Mouse (Mus musculus) spleen, postnatal 36 days (tissue): ENCODE measurements around the gene Cubn.

ENCODE experiments used
- DNase-seq, 2 experiments: peaks; one replicate each; pipeline ENCODE4 v3.0.0; 2022; ENCODE audit warnings: low spot score in 2 of 2, mixed read lengths in 1 of 2

Gene Cubn

GRCm38 (mm10) chr2:13357885-13358552 is 133.6 kb downstream of the Cubn start:
- DNase-seq: no peak

GRCm38 (mm10) chr2:13352775-13353174 is 138.8 kb downstream of the Cubn start:
- DNase-seq: no peak

GRCm38 (mm10) chr2:13352112-13352728 is 139.4 kb downstream of the Cubn start:
- DNase-seq: no peak

- DNase-seq: no peak
Measured at GRCm38 (mm10) chr2:13342325-13342926, 149.2 kb downstream of the Cubn start.

- no peak for DNase-seq
Measured at GRCm38 (mm10) chr2:13335446-13335845, 156.2 kb downstream of the Cubn start.

- no peak for DNase-seq
Measured at GRCm38 (mm10) chr2:13329754-13330417, 161.7 kb downstream of the Cubn start.

GRCm38 (mm10) chr2:13303376-13303775 is 188.2 kb downstream of the Cubn start:
- DNase-seq: no peak

GRCm38 (mm10) chr2:13299031-13299430 is 192.6 kb downstream of the Cubn start:
- DNase-seq: no peak

- no peak for DNase-seq
Measured at GRCm38 (mm10) chr2:13297733-13298132, 193.9 kb downstream of the Cubn start.

- DNase-seq: no peak
Measured at GRCm38 (mm10) chr2:13290661-13291060, 201.0 kb downstream of the Cubn start.

- no peak for DNase-seq
Measured at GRCm38 (mm10) chr2:13290070-13290469, 201.5 kb downstream of the Cubn start.

GRCm38 (mm10) chr2:13278114-13278862 is 213.3 kb downstream of the Cubn start:
- DNase-seq: no peak

GRCm38 (mm10) chr2:13275874-13276273 is 215.7 kb downstream of the Cubn start:
- DNase-seq: no peak

- DNase-seq: peak; percentile 94 to 97
Measured at GRCm38 (mm10) chr2:13271165-13271957, 220.3 kb downstream of the Cubn start, which contains the start of gene Rsu1. Rsu1 (minus strand) TSS chr2:13271415.

- DNase-seq: no peak
Measured at GRCm38 (mm10) chr2:13270736-13271135, 220.9 kb downstream of the Cubn start.

- no peak for DNase-seq
Measured at GRCm38 (mm10) chr2:13268681-13269293, 222.8 kb downstream of the Cubn start.

GRCm38 (mm10) chr2:13264875-13265274 is 226.7 kb downstream of the Cubn start:
- DNase-seq: no peak

GRCm38 (mm10) chr2:13263150-13263549 is 228.5 kb downstream of the Cubn start:
- no peak for DNase-seq

GRCm38 (mm10) chr2:13258606-13259005 is 233.0 kb downstream of the Cubn start:
- DNase-seq: no peak

- DNase-seq: no peak
Measured at GRCm38 (mm10) chr2:13240711-13241110, 250.9 kb downstream of the Cubn start.
